Mouse (Mus musculus) lung, adult 2 months (tissue): ENCODE results near the gene Chrm5.

Experiments used
- CTCF ChIP-seq: fragments of 200-500 bp; IDR thresholded peaks from 2 replicates; pipeline ENCODE4 v1.5.1; 2011; ENCODE audit warnings: mild to moderate bottlenecking, low read length, control low read depth; ENCODE audit not compliant: insufficient read depth
- POLR2A ChIP-seq: fragments of 200-500 bp; IDR thresholded peaks from 2 replicates; pipeline ENCODE4 v1.6.1; 2011; ENCODE audit warnings: low read depth, mild to moderate bottlenecking, control low read depth, low read length, borderline replicate concordance; ENCODE audit errors: extremely low read depth

GRCm38 (mm10) chr2:112430403-112430802, 50.2 kb downstream of the Chrm5 start:
- TF ChIP-seq CTCF (no peak), POLR2A (no peak)
